31 mouse cellular contexts compared by ENCODE assay signal in the genomic region with DNA sequence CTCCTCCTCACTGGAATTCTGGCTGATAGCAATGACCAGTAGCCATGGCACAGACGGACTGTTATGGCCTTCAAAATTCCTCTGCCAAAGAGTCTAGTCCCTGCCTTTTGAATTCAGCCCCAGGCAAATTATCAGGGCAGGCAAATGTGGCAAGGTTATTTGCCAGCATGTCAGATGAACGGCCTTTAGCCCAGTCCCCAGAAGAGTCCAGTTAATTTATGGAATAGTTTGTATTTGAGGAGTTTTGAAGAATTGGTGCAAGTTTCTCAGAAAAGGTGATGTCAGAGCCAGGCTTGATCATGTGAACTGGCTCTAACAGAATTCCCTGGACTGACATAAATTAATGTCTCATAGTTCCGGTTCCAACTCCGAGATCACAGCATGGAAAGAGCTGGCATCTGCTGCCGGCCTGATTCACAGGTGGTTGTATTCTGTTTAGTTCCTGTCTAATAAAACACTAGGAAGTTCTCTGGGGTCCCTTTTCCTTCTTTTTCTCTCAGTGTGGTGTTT. TPM values are rescaled to one million over a fixed set of nuclear protein-coding genes. Genes with fewer than 3 reads are reported as not detected.
A peak's percentile ranks its signal among the peaks of the same experiment; 100 is the strongest.
DNase-seq lines count a peak whose midpoint lies in the region; ATAC-seq lines count a peak whose summit lies in the region.
"Had no signal": no experiment of that assay in that cellular context is flagged by ENCODE, and none has a peak within 500 bp of the region (broad histone marks: within the 10 kb centered on the region; RNA-seq: fewer than 3 reads in every experiment).

No protein-coding gene starts in this region.

- H3K4me2 ChIP-seq in midbrain, embryonic 11.5 days: no peak overlapping the region
- no peak overlapping the region for H3K4me2 ChIP-seq in midbrain, embryonic 14.5 days (ENCODE audit: low read length)
- H3K4me2 ChIP-seq: embryonic facial prominence, embryonic 13.5 days; forebrain, embryonic 12.5 days; heart, embryonic 15.5 days; hindbrain, embryonic 13.5 days; limb, embryonic 15.5 days; liver, embryonic 13.5 days; midbrain, embryonic 15.5 days had no signal

- H3K9ac ChIP-seq in midbrain, embryonic 11.5 days (ENCODE audit: low read length): no peak overlapping the region
- no peak overlapping the region for H3K9ac ChIP-seq in midbrain, embryonic 14.5 days (replicated peaks; ENCODE audit: low read length)
- H3K9ac ChIP-seq: embryonic facial prominence, embryonic 13.5 days; forebrain, embryonic 12.5 days; forebrain, postnatal 0 days; heart, embryonic 15.5 days; hindbrain, embryonic 13.5 days; limb, embryonic 15.5 days; liver, embryonic 13.5 days; midbrain, embryonic 15.5 days had no signal

- no peaks in the 10 kb centered on the region for H3K9me3 ChIP-seq in midbrain, embryonic 11.5 days (ENCODE audit: control insufficient read depth, low read length)
- no peaks in the 10 kb centered on the region for H3K9me3 ChIP-seq in midbrain, embryonic 14.5 days (ENCODE audit: control insufficient read depth, low read length)
- H3K9me3 ChIP-seq: embryonic facial prominence, embryonic 13.5 days; forebrain, embryonic 12.5 days; G1E; heart, embryonic 10.5 days; heart, embryonic 15.5 days; hindbrain, embryonic 13.5 days; limb, embryonic 15.5 days; liver, embryonic 13.5 days; midbrain, embryonic 15.5 days had no signal

- H3K36me3 ChIP-seq in midbrain, embryonic 11.5 days (ENCODE audit: control insufficient read depth, insufficient read depth, low read length): no peaks in the 10 kb centered on the region
- H3K36me3 ChIP-seq in midbrain, embryonic 14.5 days (ENCODE audit: control insufficient read depth, insufficient read depth, low read length): no peaks in the 10 kb centered on the region
- H3K36me3 ChIP-seq: embryonic facial prominence, embryonic 13.5 days; forebrain, embryonic 12.5 days; G1E; heart, embryonic 10.5 days; heart, embryonic 15.5 days; hindbrain, embryonic 13.5 days; limb, embryonic 15.5 days; liver, embryonic 13.5 days; midbrain, embryonic 15.5 days had no signal

- H3K27me3 ChIP-seq in midbrain, embryonic 11.5 days (ENCODE audit: control insufficient read depth, insufficient read depth, low read length): no peaks in the 10 kb centered on the region
- H3K27me3 ChIP-seq in midbrain, embryonic 14.5 days (ENCODE audit: control insufficient read depth, insufficient read depth, low read length): no peaks in the 10 kb centered on the region
- H3K27me3 ChIP-seq: embryonic facial prominence, embryonic 13.5 days; forebrain, embryonic 12.5 days; heart, embryonic 15.5 days; hindbrain, embryonic 13.5 days; limb, embryonic 15.5 days; liver, embryonic 13.5 days; midbrain, embryonic 15.5 days had no signal

- no peaks in the 10 kb centered on the region for H3K4me1 ChIP-seq in midbrain, embryonic 11.5 days (ENCODE audit: control insufficient read depth, insufficient read depth, low read length)
- H3K4me1 ChIP-seq in midbrain, embryonic 14.5 days (ENCODE audit: control insufficient read depth, insufficient read depth, low read length): no peaks in the 10 kb centered on the region
- H3K4me1 ChIP-seq: embryonic facial prominence, embryonic 13.5 days; forebrain, embryonic 12.5 days; heart, embryonic 10.5 days; heart, embryonic 15.5 days; hindbrain, embryonic 13.5 days; liver, embryonic 13.5 days; midbrain, embryonic 15.5 days had no signal

- 84% methylated on average over 5 of the region's 5 CpGs for WGBS in midbrain, embryonic 11.5 days
- 90% methylated on average over 5 of the region's 5 CpGs for WGBS in midbrain, embryonic 14.5 days

- no peak overlapping the region for H3K4me3 ChIP-seq in midbrain, embryonic 11.5 days (ENCODE audit: low read depth, low read length)
- H3K4me3 ChIP-seq in midbrain, embryonic 14.5 days (replicated peaks; ENCODE audit: low read depth, low read length): no peak overlapping the region
- H3K4me3 ChIP-seq: embryonic facial prominence, embryonic 13.5 days; forebrain, embryonic 12.5 days; heart, embryonic 10.5 days; heart, embryonic 15.5 days; hindbrain, embryonic 13.5 days; limb, embryonic 15.5 days; liver, embryonic 13.5 days; midbrain, embryonic 15.5 days had no signal

- peak; percentile 56 for DNase-seq in adrenal gland, adult 2 months
- DNase-seq in adrenal gland, postnatal 4 days (ENCODE audit: low spot score in 2 of 2): no peak
- DNase-seq in midbrain, embryonic 11.5 days (ENCODE audit: low spot score, missing footprints): peak; percentile 49
- no peak for DNase-seq in midbrain, embryonic 14.5 days
- peak; percentile 20 to 41 for DNase-seq in adrenal gland, postnatal 36 days
- peak; percentile 23 for DNase-seq in skeletal muscle tissue, adult 2 months (ENCODE audit: low read depth, low spot score)
- DNase-seq in gastrocnemius, postnatal 36 days: no peak
- DNase-seq in urinary bladder, adult 2 months (ENCODE audit: low spot score): no peak
- DNase-seq: cerebellum, adult 18-20 months; cerebellum, postnatal 10 days; forebrain, postnatal 0 days; heart, postnatal 4 days; kidney, adult 11 months; layer of hippocampus, postnatal 36 days; liver, embryonic 13.5 days; lung, adult 18-20 months; right cerebral cortex, postnatal 4 days; thymus, postnatal 4 days had no signal

- intact Hi-C loops in gastrocnemius, postnatal 36 days (cut with DNase I): no loop called here

- no peak overlapping the region for H3K27ac ChIP-seq in midbrain, embryonic 11.5 days (ENCODE audit: low read depth, low read length)
- no peak overlapping the region for H3K27ac ChIP-seq in midbrain, embryonic 14.5 days (replicated peaks; ENCODE audit: low read depth, low read length)
- H3K27ac ChIP-seq: embryonic facial prominence, embryonic 13.5 days; forebrain, embryonic 12.5 days; heart, embryonic 10.5 days; heart, embryonic 15.5 days; hindbrain, embryonic 13.5 days; limb, embryonic 15.5 days; liver, embryonic 13.5 days; macrophage; midbrain, embryonic 15.5 days had no signal

- no peak for ATAC-seq in midbrain, embryonic 11.5 days (ENCODE audit: low FRiP score)
- no peak for ATAC-seq in midbrain, embryonic 14.5 days (ENCODE audit: low FRiP score, low TSS enrichment)
- ATAC-seq: forebrain, postnatal 0 days; lung, postnatal 0 days; midbrain, embryonic 15.5 days had no signal

RNA-seq across cellular contexts. Expression of gene Pthlh, which starts 56.1 kb away (rescaled TPM):
- under 1 TPM in 1 of 2 experiments, not detected in 1; 0.93 TPM for total RNA-seq in adrenal gland, adult 2 months (2021)
- polyA plus RNA-seq in adrenal gland, adult 2 months (2012; rRNA removed): 0.27 and 0.55 TPM in 2 replicates
- 1 to 10 TPM in 1 of 2 experiments, under 1 TPM in 1; 0.45 to 1.0 TPM for total RNA-seq in adrenal gland, postnatal 4 days (2021)
- polyA plus RNA-seq in midbrain, embryonic 11.5 days (2014; fragmentation: Nextera tagmentation; extraction: Ambion mirVana): 0.25 and 0.39 TPM in 2 replicates
- polyA plus RNA-seq in midbrain, embryonic 14.5 days (2014; fragmentation: Nextera tagmentation; extraction: Ambion mirVana): 0.30 and 0.58 TPM in 2 replicates
- 1 to 10 TPM in 1 of 2 experiments, not detected in 1; 2.2 TPM for total RNA-seq in adrenal gland, postnatal 36 days (2021)
- total RNA-seq in gastrocnemius, postnatal 36 days (2021): 1 to 10 TPM; 1.2 to 1.9 TPM
- 94.4 and 138 TPM in 2 replicates for polyA plus RNA-seq in urinary bladder, adult 2 months (2012; rRNA removed)
- total RNA-seq: common myeloid progenitor, adult 5-6 weeks; G1E; granulocyte monocyte progenitor cell, adult 5-6 weeks; megakaryocyte-erythroid progenitor cell, adult 5-6 weeks had no signal
- polyA plus RNA-seq: G1E; liver, embryonic 13.5 days; macrophage had no signal

Comparison
In these comparisons a context has a peak if more than half of its experiments do, and no peak if none do; other contexts are left out.
1. DNase-seq: peak in adrenal gland, adult 2 months (single experiment), midbrain, embryonic 11.5 days (single experiment), adrenal gland, postnatal 36 days (2 of 2) and skeletal muscle tissue, adult 2 months (single experiment); none in adrenal gland, postnatal 4 days (0 of 2), midbrain, embryonic 14.5 days (single experiment), gastrocnemius, postnatal 36 days (0 of 2) and urinary bladder, adult 2 months (single experiment).